Mouse (Mus musculus): ENCODE results near the gene Cox7a2. TPM values are rescaled to one million over a fixed set of nuclear protein-coding genes. Genes with fewer than 3 reads are reported as not detected.

Cox7a2 gene
- polyA plus RNA-seq (2012; rRNA removed): 279 and 299 TPM in 2 replicates

DNA sequence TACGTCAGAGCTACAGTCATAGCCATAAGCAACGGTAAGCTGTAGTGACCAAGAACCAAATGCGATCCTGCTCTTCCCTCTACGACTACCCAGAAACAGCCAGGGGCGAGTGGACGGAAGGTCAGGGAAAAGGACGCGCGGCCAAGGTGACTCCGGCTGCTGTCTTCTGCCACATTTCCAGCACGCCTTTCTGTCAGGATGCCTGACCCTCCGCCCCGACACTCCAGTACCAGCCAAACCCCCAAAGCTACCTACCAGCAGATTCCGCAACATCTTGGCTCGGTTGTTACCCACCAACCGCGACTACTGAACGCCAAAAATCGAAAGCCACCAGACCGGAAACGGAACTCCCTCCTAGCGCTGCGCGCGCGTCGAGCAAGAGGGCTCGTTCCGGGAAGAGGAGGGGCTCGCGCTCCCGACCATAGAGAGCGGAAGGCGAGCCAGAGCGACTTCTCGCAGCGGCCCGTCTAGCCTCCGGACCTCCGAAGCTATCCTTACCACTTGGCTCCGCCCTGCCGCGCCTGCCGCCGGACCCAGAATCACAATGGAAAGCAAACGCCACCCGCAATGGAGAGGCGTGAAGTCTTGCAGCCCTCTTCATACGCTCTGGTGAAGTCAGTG, at the start of gene Cox7a2:
Cox7a2 (minus strand) TSS at position 494 of the 621 bp plus-strand sequence.

DNA sequence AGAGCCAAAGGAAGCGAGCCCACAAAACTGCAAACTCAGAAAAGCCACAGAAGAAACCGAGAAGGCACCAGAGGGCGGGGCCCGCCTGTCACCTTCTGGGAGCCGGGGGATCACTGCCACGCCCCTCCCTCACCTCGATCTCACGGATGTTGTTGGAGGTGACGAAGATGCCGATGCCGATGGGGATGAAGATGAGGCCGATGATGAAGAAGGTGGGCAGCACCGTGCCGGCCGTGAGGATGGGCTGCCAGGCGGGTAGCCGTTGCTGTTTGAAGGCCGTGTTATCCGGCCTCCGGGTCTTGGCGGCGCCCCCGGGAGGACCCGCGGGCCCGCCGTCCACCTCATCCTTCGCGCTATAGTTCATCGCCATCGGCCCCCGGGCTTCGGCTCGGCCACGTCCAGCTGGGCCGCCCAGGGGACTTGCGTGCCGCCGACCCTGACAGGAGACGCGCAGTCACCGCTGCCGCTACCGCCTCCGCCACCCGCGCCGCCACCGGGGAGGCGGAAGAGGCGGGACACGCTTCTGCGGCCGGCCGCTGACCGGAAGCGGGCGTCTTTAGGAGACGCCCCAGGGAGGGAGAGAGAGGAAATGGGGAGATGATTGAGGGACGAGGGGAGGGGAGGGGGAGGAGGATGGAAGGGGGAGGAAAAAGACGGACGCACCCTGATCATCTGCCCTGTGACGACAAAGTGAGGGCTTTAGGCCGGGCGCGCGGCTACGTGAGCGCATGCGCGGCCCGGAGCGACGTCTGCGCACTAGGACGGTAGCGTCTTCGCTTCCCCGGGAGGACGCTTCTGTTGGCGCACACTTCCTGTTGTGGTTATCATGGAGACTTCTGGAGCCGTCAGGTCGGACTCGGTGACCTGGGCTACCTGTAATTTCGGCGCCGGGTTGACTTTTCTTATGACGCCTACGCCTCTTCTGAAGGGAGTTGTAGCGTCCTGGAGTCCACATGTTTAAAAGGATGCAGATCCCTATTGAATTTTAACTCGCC, 33.5 kb upstream of the Cox7a2 start, which contains the start of gene Tmem30a:
Tmem30a (minus strand) TSS at position 667 of the 995 bp plus-strand sequence.

GRCm38 (mm10) chr9:79718481-79719370, 41.0 kb downstream of the Cox7a2 start, which contains the start of gene Col12a1:
TSS of gene Col12a1 (minus strand) at chr9:79718831.

Other genes starting within 250 kb of the Cox7a2 start
- gene Col12a1, start 41.0 kb downstream of the Cox7a2 start, polyA plus RNA-seq (2012; rRNA removed): 0.63 and 2.3 TPM in 2 replicates
- gene Tmem30a, start 33.6 kb upstream of the Cox7a2 start, polyA plus RNA-seq (2012; rRNA removed): 11.6 and 14.5 TPM in 2 replicates